Mouse (Mus musculus) heart, adult 10 weeks (tissue): ENCODE results near the gene Cdc42ep2. TPM values are rescaled to one million over a fixed set of nuclear protein-coding genes. Genes with fewer than 3 reads are reported as not detected.

Source experiments
- polyA plus RNA-seq: library from polyadenylated mRNA; stranded (reverse); fragments of 350-450 nt; fragmentation: Illumina TruSeq; extraction: RNeasy Lipid Tissue Mini Kit (QIAGEN cat#74804); gene quantifications from one replicate; pipeline ENCODE4 v1.2.3, GENCODE M21; 2014; ENCODE audit warnings: low read depth, low replicate concordance

Gene Cdc42ep2
- 7.8 TPM for polyA plus RNA-seq

GRCm38 (mm10) chr19:5924713-5925093, at the start of gene Cdc42ep2:
Gene Cdc42ep2 (minus strand): TSS chr19:5924816.

GRCm38 (mm10) chr19:5963883-5964562, 39.4 kb upstream of the Cdc42ep2 start, which contains the start of gene Pola2:
Gene Pola2 (minus strand): TSS chr19:5964202.

GRCm38 (mm10) chr19:5913007-5913719, 11.5 kb downstream of the Cdc42ep2 start, which contains the start of gene Dpf2:
Gene Dpf2 (minus strand): TSS chr19:5913010.

GRCm38 (mm10) chr19:5894002-5894678, 30.5 kb downstream of the Cdc42ep2 start, which contains the start of gene Tigd3:
Gene Tigd3 (minus strand): TSS chr19:5894149.

GRCm38 (mm10) chr19:5877618-5878361, 46.8 kb downstream of the Cdc42ep2 start, which contains the start of gene Slc25a45:
Gene Slc25a45 (plus strand): TSS chr19:5877808.

GRCm38 (mm10) chr19:5874969-5875480, 49.6 kb downstream of the Cdc42ep2 start, which contains the start of gene Frmd8:
Gene Frmd8 (minus strand): TSS chr19:5875274.

Other genes with a start within 250 kb of the Cdc42ep2 start
- gene Map3k11, start 236.1 kb downstream of the Cdc42ep2 start, polyA plus RNA-seq = 22.2 TPM
- gene Pcnx3, start 235.9 kb downstream of the Cdc42ep2 start, polyA plus RNA-seq = 22.7 TPM
- gene Kcnk7, start 220.4 kb downstream of the Cdc42ep2 start, polyA plus RNA-seq = not detected
- gene Ehbp1l1, start 198.5 kb downstream of the Cdc42ep2 start, polyA plus RNA-seq = 120 TPM
- 27.2 TPM for gene Fam89b, start 195.2 kb downstream of the Cdc42ep2 start, polyA plus RNA-seq
- 41.9 TPM for gene Ltbp3, start 183.9 kb downstream of the Cdc42ep2 start, polyA plus RNA-seq
- gene Scyl1, start 153.4 kb downstream of the Cdc42ep2 start, polyA plus RNA-seq = 64.9 TPM
- gene Frmd8, start 49.5 kb downstream of the Cdc42ep2 start, polyA plus RNA-seq = 5.4 TPM
- 3.4 TPM for gene Slc25a45, start 47.0 kb downstream of the Cdc42ep2 start, polyA plus RNA-seq
- 0.63 TPM for gene Tigd3, start 30.7 kb downstream of the Cdc42ep2 start, polyA plus RNA-seq
- 69.5 TPM for gene Dpf2, start 11.8 kb downstream of the Cdc42ep2 start, polyA plus RNA-seq
- 15.0 TPM for gene Pola2, start 39.4 kb upstream of the Cdc42ep2 start, polyA plus RNA-seq
- gene Slc22a20, start 61.3 kb upstream of the Cdc42ep2 start, polyA plus RNA-seq = not detected
- 16.4 TPM for gene Capn1, start 91.1 kb upstream of the Cdc42ep2 start, polyA plus RNA-seq
- gene Syvn1, start 121.8 kb upstream of the Cdc42ep2 start, polyA plus RNA-seq = 20.9 TPM
- 46.2 TPM for gene Mrpl49, start 133.0 kb upstream of the Cdc42ep2 start, polyA plus RNA-seq
- gene Fau, start 133.0 kb upstream of the Cdc42ep2 start, polyA plus RNA-seq = 507 TPM
- 8.5 TPM for gene Znhit2, start 136.4 kb upstream of the Cdc42ep2 start, polyA plus RNA-seq
- gene Tm7sf2, start 143.6 kb upstream of the Cdc42ep2 start, polyA plus RNA-seq = 6.3 TPM
- gene Vps51, start 152.4 kb upstream of the Cdc42ep2 start, polyA plus RNA-seq = 20.9 TPM
- gene Tmem262, start 155.2 kb upstream of the Cdc42ep2 start, polyA plus RNA-seq = not detected
- not detected for gene Gm28374, start 157.4 kb upstream of the Cdc42ep2 start, polyA plus RNA-seq
- 21.3 TPM for gene Zfpl1, start 160.1 kb upstream of the Cdc42ep2 start, polyA plus RNA-seq
- gene Cdca5, start 160.2 kb upstream of the Cdc42ep2 start, polyA plus RNA-seq = not detected
- not detected for gene AC131692.1, start 169.6 kb upstream of the Cdc42ep2 start, polyA plus RNA-seq
- not detected for gene Naaladl1, start 181.0 kb upstream of the Cdc42ep2 start, polyA plus RNA-seq
- 10.2 TPM for gene Sac3d1, start 193.8 kb upstream of the Cdc42ep2 start, polyA plus RNA-seq
- gene Snx15, start 203.5 kb upstream of the Cdc42ep2 start, polyA plus RNA-seq = 20.5 TPM
- 0.92 TPM for gene Batf2, start 216.2 kb upstream of the Cdc42ep2 start, polyA plus RNA-seq
- gene Arl2, start 216.7 kb upstream of the Cdc42ep2 start, polyA plus RNA-seq = 55.0 TPM